Mouse (Mus musculus) kidney, postnatal 0 days (tissue): Measurements from ENCODE around the gene Lpp. TPM values are rescaled to one million over a fixed set of nuclear protein-coding genes. Genes with fewer than 3 reads are reported as not detected.

Source experiments
- ATAC-seq: fragments of 200-750 bp; cut with Nextera tagmentation; replicated peaks from 2 replicates; pipeline ENCODE4 v1.8.0; 2017; ENCODE audit warnings: low read depth, moderate number of reproducible peaks, moderate TSS enrichment, moderate library complexity; ENCODE audit not compliant: low FRiP score
- DNase-seq: peaks from one replicate; pipeline ENCODE4 v3.0.0-alpha.2; 2016; ENCODE audit warnings: low spot score
- H3K27ac ChIP-seq: fragments of 300-500 bp; sonication (generic); 2 replicates; pipeline ENCODE4 v1.5.1; 2014; ENCODE audit warnings: mild to moderate bottlenecking
- H3K27me3 ChIP-seq: fragments of 300-500 bp; sonication (generic); 2 replicates; pipeline ENCODE4 v1.6.1; 2014; ENCODE audit warnings: low read length, mixed read lengths; ENCODE audit not compliant: insufficient read depth
- H3K36me3 ChIP-seq: fragments of 300-500 bp; sonication (generic); 2 replicates; pipeline ENCODE4 v1.6.1; 2014; ENCODE audit warnings: low read length, mixed read lengths; ENCODE audit not compliant: insufficient read depth
- H3K4me1 ChIP-seq: fragments of 300-500 bp; sonication (generic); replicated peaks from 2 replicates; pipeline ENCODE4 v1.6.1; 2014; ENCODE audit warnings: antibody characterized with exemption, low read length, mixed read lengths; ENCODE audit not compliant: insufficient read depth
- H3K4me2 ChIP-seq: fragments of 300-500 bp; sonication (generic); 2 replicates; pipeline ENCODE4 v1.6.1; 2014; ENCODE audit warnings: mild to moderate bottlenecking, low read length, moderate library complexity, mixed read lengths
- H3K4me3 ChIP-seq: fragments of 300-500 bp; sonication (generic); replicated peaks from 2 replicates; pipeline ENCODE4 v1.5.1; 2014; ENCODE audit warnings: low read depth, low read length
- H3K9ac ChIP-seq: fragments of 300-500 bp; sonication (generic); 2 replicates; pipeline ENCODE4 v1.6.1; 2014; ENCODE audit warnings: low read depth, low read length
- H3K9me3 ChIP-seq: fragments of 300-500 bp; sonication (generic); replicated peaks from 2 replicates; pipeline ENCODE4 v1.6.1; 2016; ENCODE audit warnings: low read length, inconsistent platforms, mixed read lengths
- CTCF ChIP-seq: IDR thresholded peaks from 2 replicates; pipeline ENCODE4 v1.5.1; 2016; ENCODE audit warnings: antibody characterized with exemption, low read depth, mild to moderate bottlenecking, moderate library complexity
- WGBS: fragments of 180-500 bp; shearing (Covaris S2); extraction: QIAGEN DNeasy Blood & Tissue Kit; methylation state at CpG from one replicate; pipeline ENCODE4 v1.1.7; 2014; 5-methylcytosine and 5-hydroxymethylcytosine counted together
- polyA plus RNA-seq: library from polyadenylated mRNA; unstranded; fragments of >200 nt; fragmentation: Nextera tagmentation; extraction: Ambion mirVana; gene quantifications from 2 replicates; pipeline ENCODE4 v1.2.1, GENCODE M21; 2015

The Lpp gene
- polyA plus RNA-seq, 1 experiment from 2014 or later: 32.9 TPM

DNA sequence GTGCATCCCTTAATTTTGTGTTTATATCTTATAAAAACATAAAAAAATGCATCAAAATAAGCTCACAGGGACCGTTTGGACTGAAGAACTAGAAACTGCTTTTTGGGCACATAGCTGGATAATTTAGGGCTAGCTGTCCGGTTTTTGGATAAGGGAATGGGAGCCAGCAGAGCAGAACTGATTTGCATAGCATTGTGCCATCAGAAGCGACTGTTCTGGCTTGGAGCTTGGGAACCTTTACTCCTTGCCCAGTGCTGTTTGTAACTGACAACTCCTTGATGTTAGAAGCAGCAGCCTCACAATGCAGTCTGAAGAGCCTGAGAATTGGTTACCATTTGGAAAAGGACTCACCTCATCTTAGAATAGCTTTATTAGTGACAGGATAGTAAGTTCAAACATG is 52.2 kb downstream of the Lpp start:
- H3K27me3 ChIP-seq: no peaks in the 10 kb centered on the region
- WGBS: 39% methylated on average over 3 of the region's 3 CpGs
- H3K9me3 ChIP-seq: no peaks in the 10 kb centered on the region
- H3K9ac ChIP-seq: no peak overlapping the region
- H3K36me3 ChIP-seq: no peaks in the 10 kb centered on the region
- no peak for ATAC-seq
- no peak for DNase-seq
- H3K27ac ChIP-seq: no peak overlapping the region
- H3K4me1 ChIP-seq: peaks cover 45% of the 10 kb centered on the region
- no peak overlapping the region for H3K4me3 ChIP-seq
- no peak overlapping the region for H3K4me2 ChIP-seq
- TF ChIP-seq CTCF: no peak

DNA sequence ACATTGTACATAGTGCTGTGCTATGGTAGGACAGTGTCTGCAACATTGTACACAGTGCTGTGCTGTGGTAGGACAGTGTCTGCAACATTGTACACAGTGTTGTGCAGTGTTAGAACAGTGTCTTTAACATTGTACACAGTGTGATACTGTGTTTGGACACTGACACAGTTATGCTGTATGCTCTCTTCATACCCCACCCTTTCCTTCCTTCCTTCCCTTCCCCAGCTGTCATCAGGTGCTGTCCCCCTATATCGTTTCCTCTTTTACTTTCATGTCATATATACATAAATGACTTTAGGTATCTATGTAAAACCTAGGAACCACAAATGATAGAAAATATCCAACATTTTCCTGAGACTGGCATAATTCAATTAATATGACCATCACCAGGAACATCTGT is 53.1 kb downstream of the Lpp start:
- no peak for DNase-seq
- Histone ChIP-seq H3K9me3 (no peaks in the 10 kb centered on the region), H3K4me1 (peaks cover 48% of the 10 kb centered on the region), H3K4me2 (no peak overlapping the region), H3K27me3 (no peaks in the 10 kb centered on the region), H3K27ac (no peak overlapping the region), H3K4me3 (no peak overlapping the region), H3K36me3 (no peaks in the 10 kb centered on the region), H3K9ac (no peak overlapping the region)
- TF ChIP-seq CTCF: no peak
- WGBS: 85% methylated on average over 1 of the region's 1 CpGs
- no peak for ATAC-seq

DNA sequence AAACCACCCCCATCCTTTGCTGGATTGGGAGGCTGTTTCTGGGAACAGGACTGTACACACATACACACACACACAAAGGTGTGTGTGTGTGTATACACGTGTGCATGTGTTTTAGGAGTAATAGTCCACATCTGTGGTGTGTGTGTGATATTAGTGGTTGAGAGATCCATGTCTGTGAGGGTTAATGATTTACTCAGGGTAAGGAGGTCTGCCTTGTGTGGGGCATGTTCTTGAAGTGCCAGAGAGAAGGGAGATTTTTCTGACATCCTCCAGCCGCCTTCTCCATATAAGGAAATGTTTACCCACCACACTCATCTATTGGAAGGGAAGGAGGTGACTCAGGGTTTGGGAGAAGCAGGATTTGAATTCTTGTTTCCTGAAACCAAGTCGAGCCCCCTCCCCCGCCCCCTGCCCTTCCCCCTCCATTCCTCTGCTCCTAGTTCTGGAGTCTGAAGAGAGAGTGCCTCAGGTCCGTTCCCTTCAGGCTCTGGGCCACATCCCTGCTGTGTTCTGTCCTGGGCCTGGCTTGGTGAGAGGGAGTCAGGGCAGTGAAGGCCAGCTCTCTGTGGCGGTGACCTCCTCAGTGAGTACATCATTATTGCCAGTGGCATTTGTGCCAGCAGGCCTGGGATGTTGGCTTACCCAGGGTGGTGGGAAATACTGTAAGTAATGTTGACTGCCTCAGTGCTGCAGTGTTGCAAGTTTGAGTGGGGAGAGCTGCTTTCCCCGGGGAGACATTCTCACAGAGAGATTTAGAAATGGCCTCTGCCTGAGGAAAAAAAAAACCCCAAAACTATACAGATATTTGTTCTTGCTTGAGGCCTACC is 54.6 kb downstream of the Lpp start:
- Histone ChIP-seq H3K4me3 (no peak overlapping the region), H3K36me3 (no peaks in the 10 kb centered on the region), H3K27ac (peak overlapping the region; percentile 63), H3K9ac (no peak overlapping the region), H3K4me2 (no peak overlapping the region), H3K9me3 (no peaks in the 10 kb centered on the region), H3K27me3 (no peaks in the 10 kb centered on the region), H3K4me1 (peaks cover 45% of the 10 kb centered on the region)
- peak; percentile 61 for DNase-seq
- no peak for TF ChIP-seq CTCF
- 40% methylated on average over 7 of the region's 7 CpGs for WGBS
- ATAC-seq: peak; percentile 34

DNA sequence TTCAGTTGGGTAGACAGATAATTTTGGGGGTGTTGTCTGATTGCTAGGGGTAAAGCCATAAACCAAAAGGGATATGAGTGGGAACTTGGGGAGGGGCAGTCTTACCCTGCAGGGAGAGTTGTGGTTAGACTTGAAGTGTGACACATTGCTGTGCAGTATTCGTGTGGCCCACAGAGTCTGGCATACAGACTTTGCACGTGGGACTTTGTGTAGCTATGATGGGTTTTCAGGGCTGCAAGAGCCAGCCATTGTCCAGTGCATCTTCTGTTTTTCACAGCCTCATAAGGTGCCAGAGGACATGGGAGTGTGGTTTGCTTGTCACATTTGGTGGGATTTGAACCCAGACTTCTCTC is 55.2 kb downstream of the Lpp start:
- no peaks in the 10 kb centered on the region for H3K9me3 ChIP-seq
- H3K27me3 ChIP-seq: no peaks in the 10 kb centered on the region
- H3K4me2 ChIP-seq: no peak overlapping the region
- ATAC-seq (no peak), DNase-seq (no peak)
- H3K4me3 ChIP-seq: no peak overlapping the region
- H3K27ac ChIP-seq: peak overlapping the region; percentile 63
- TF ChIP-seq CTCF: no peak
- H3K9ac ChIP-seq: no peak overlapping the region
- 53% methylated on average over 2 of the region's 2 CpGs for WGBS
- no peaks in the 10 kb centered on the region for H3K36me3 ChIP-seq
- peaks cover 40% of the 10 kb centered on the region for H3K4me1 ChIP-seq

GRCm38 (mm10) chr16:24449806-24450205 is 56.5 kb downstream of the Lpp start:
- peak; percentile 80 for ATAC-seq

DNA sequence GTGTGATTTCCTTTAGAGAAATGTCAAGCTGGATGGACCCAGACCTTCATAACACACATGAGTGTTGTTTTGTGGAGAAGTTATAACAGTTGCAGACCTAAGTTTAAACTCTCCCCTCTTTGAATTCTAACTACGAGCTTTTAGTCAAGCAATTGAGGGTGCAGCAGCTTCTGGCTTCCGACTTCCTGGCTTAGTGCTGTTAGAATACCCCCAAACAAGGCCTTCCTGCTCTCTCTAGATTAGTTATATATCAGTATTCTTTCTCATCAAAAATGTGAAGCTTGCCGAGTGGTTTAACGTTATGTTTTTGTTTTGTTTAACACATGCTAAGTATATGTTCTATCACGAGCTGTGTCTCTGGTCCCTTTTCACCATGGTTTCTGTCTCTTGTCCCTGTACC is 56.9 kb downstream of the Lpp start:
- H3K4me3 ChIP-seq: no peak overlapping the region
- peaks cover 39% of the 10 kb centered on the region for H3K4me1 ChIP-seq
- no peak overlapping the region for H3K4me2 ChIP-seq
- ATAC-seq (no peak), DNase-seq (no peak)
- peak overlapping the region; percentile 15; the same call in 1 of the 2 replicates for H3K27ac ChIP-seq
- TF ChIP-seq CTCF: no peak
- H3K27me3 ChIP-seq: no peaks in the 10 kb centered on the region
- 56% methylated on average over 5 of the region's 5 CpGs for WGBS
- H3K9ac ChIP-seq: no peak overlapping the region
- H3K9me3 ChIP-seq: no peaks in the 10 kb centered on the region
- no peaks in the 10 kb centered on the region for H3K36me3 ChIP-seq

More at GRCm38 (mm10) chr16:24449806-24450205, 56.5 kb downstream of the Lpp start:
- no peak overlapping the region for H3K4me3 ChIP-seq
- peak; percentile 57 for DNase-seq
- H3K9ac ChIP-seq: no peak overlapping the region
- H3K4me2 ChIP-seq: no peak overlapping the region
- 23% methylated on average over 7 of the region's 8 CpGs for WGBS
- H3K9me3 ChIP-seq: no peaks in the 10 kb centered on the region
- H3K36me3 ChIP-seq: no peaks in the 10 kb centered on the region
- no peak for TF ChIP-seq CTCF
- peaks cover 40% of the 10 kb centered on the region for H3K4me1 ChIP-seq
- H3K27ac ChIP-seq: peak overlapping the region; percentile 67; the same call in 1 of the 2 replicates
- no peaks in the 10 kb centered on the region for H3K27me3 ChIP-seq
